Mouse (Mus musculus): Measurements from ENCODE around the gene Kcnf1.

GRCm38 (mm10) chr12:17218390-17218789, 41.7 kb upstream of the Kcnf1 start:
- TF ChIP-seq MYC (IDR thresholded peaks at IDR 0.05; ENCODE audit: low read depth, low read length), result no peak
- TF ChIP-seq CTCF (conservative IDR thresholded peaks at IDR 0.05 in 1 of 2, IDR thresholded peaks at IDR 0.05 in 1 of 2; ENCODE audit: low read depth in 2 of 2, low read length in 2 of 2), result no peak
- no peak for TF ChIP-seq POLR2A (IDR thresholded peaks at IDR 0.05; ENCODE audit: low read depth, low read length)
- TF ChIP-seq ZMIZ1 (IDR thresholded peaks at IDR 0.05; ENCODE audit: low read depth, low read length), result no peak
- no peak for TF ChIP-seq MAX (IDR thresholded peaks at IDR 0.05; ENCODE audit: low read length)

Data from CH12.LX (cell line).